Mouse (Mus musculus): ENCODE data around the gene Polr2m. TPM values are rescaled to one million over a fixed set of nuclear protein-coding genes. Genes with fewer than 3 reads are reported as not detected.

Polr2m gene
- 100 to 1,000 TPM; 320 to 321 TPM for total RNA-seq (2021)
- 188 and 224 TPM in 2 replicates for polyA plus RNA-seq (2012; rRNA removed)
- long read RNA-seq, transcript Polr2m-201 (4 exons, 2,200 nt): major isoform, 661 of 709 reads
- long read RNA-seq, transcript Polr2m-202 (4 exons, 2,138 nt): minor isoform, 28 of 709 reads
- long read RNA-seq, partial matches to known transcripts: 3 of 709 reads
- long read RNA-seq, other reads (novel, unspliced or antisense): 16 of 709 reads

DNA sequence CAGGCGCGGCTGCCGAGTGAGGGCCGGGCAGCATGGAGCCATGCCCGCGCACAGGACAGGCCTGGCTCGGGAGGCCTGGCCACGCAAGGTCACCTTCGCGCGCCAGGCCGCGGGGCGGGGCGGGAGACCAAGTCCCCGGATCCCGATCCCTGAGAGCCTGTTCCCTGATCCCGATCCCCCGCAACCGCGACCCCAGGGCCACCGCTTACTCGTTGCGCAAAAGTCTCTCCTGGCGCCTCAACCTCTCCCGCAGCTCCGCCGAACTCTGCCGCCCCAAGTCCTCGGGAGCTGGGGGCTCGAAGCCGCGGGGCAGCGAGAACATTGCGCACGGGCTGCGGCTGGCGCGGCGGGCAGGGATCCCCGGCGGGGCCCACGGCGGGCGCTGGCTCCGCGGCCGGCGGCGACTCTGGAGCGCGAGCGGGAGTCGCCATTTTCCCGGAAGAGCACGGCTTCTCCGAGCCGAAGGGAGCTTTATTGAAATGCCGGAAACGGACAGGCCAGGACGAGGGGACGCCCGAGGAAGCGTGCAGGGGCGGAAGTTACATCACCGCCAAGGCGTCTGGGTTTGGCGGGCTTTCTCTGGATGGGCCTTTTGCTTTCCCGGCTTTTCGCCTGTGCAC is at the start of gene Polr2m:
Gene Polr2m (minus strand): TSS at position 461 of the 620 bp plus-strand sequence.
- H3K36me3 ChIP-seq (ENCODE audit: control insufficient read depth, insufficient read depth, low read length): peaks cover 27% of the 10 kb centered on the region
- under 1% methylated on average over 70 of the region's 70 CpGs for WGBS
- intact Hi-C loops (cut with DNase I): loop anchor here (5.0 to 10.0 kb wide), 2 partner anchors 132 to 789 kb away; partner anchors contain the start of gene Zfp280d
- peak within 1 kb of the TSS; percentile 88 for H3K4me3 ChIP-seq
- peak within 1 kb of the TSS; percentile 94 for H3K27ac ChIP-seq
- H3K9ac ChIP-seq (ENCODE audit: low read depth, low read length): peak within 1 kb of the TSS; percentile 100
- DNase-seq: peak; percentile 96 to 99
- no peaks in the 10 kb centered on the region for H3K27me3 ChIP-seq (ENCODE audit: control insufficient read depth, insufficient read depth, low read length)
- H3K79me2 ChIP-seq (replicated peaks; ENCODE audit: control insufficient read depth, insufficient read depth, low read length): peaks cover 5% of the 10 kb centered on the region; the same call in 1 of the 2 replicates
- TF ChIP-seq CTCF (IDR thresholded peaks at IDR 0.05) (no peak), EP300 (IDR thresholded peaks at IDR 0.05; ENCODE audit: insufficient read depth, low read depth, low read length) (peak; percentile 85), POLR2A (IDR thresholded peaks at IDR 0.05; ENCODE audit: insufficient read depth, low read depth, low read length) (peak; percentile 65)
- H3K4me1 ChIP-seq (ENCODE audit: control insufficient read depth, insufficient read depth, low read length): peaks cover 4% of the 10 kb centered on the region; the same call in 1 of the 2 replicates

- intact Hi-C loops (cut with DNase I): loop anchor here (10.0 kb wide), 1 partner anchor 170 kb away; no protein-coding TSS in a partner anchor
- H3K4me1 ChIP-seq (ENCODE audit: control insufficient read depth, insufficient read depth, low read length): no peaks in the 10 kb centered on the region; the same call in 1 of the 2 replicates
- no peak overlapping the region for H3K9ac ChIP-seq (ENCODE audit: low read depth, low read length)
- no peak for TF ChIP-seq POLR2A (IDR thresholded peaks at IDR 0.05; ENCODE audit: insufficient read depth, low read depth, low read length)
- TF ChIP-seq CTCF (IDR thresholded peaks at IDR 0.05): no peak
- TF ChIP-seq EP300 (IDR thresholded peaks at IDR 0.05; ENCODE audit: insufficient read depth, low read depth, low read length): no peak
- no peaks in the 10 kb centered on the region for H3K27me3 ChIP-seq (ENCODE audit: control insufficient read depth, insufficient read depth, low read length)
- 94% methylated on average over 2 of the region's 2 CpGs for WGBS
- no peak overlapping the region for H3K4me3 ChIP-seq
- H3K36me3 ChIP-seq (ENCODE audit: control insufficient read depth, insufficient read depth, low read length): peaks cover 6% of the 10 kb centered on the region; the same call in 1 of the 2 replicates
- H3K79me2 ChIP-seq (replicated peaks; ENCODE audit: control insufficient read depth, insufficient read depth, low read length): no peaks in the 10 kb centered on the region
- DNase-seq: no peak
- H3K27ac ChIP-seq: no peak overlapping the region
Measured at GRCm38 (mm10) chr9:71535036-71535435, 49.3 kb upstream of the Polr2m start.

GRCm38 (mm10) chr9:71529960-71530359 is 44.2 kb upstream of the Polr2m start:
- TF ChIP-seq EP300 (IDR thresholded peaks at IDR 0.05; ENCODE audit: insufficient read depth, low read depth, low read length) (no peak), CTCF (IDR thresholded peaks at IDR 0.05) (peak; percentile 54)
- Histone ChIP-seq H3K27ac (no peak overlapping the region), H3K36me3 (ENCODE audit: control insufficient read depth, insufficient read depth, low read length) (peaks cover 2% of the 10 kb centered on the region), H3K4me1 (ENCODE audit: control insufficient read depth, insufficient read depth, low read length) (no peaks in the 10 kb centered on the region), H3K4me3 (no peak overlapping the region), H3K27me3 (ENCODE audit: control insufficient read depth, insufficient read depth, low read length) (no peaks in the 10 kb centered on the region), H3K9ac (ENCODE audit: low read depth, low read length) (no peak overlapping the region), H3K79me2 (replicated peaks; ENCODE audit: control insufficient read depth, insufficient read depth, low read length) (no peaks in the 10 kb centered on the region)
- intact Hi-C loops (cut with DNase I): loop anchor here (10.0 kb wide), 1 partner anchor 165 kb away; no protein-coding TSS in a partner anchor
- 83% methylated on average over 2 of the region's 2 CpGs for WGBS
- DNase-seq: no peak

DNA sequence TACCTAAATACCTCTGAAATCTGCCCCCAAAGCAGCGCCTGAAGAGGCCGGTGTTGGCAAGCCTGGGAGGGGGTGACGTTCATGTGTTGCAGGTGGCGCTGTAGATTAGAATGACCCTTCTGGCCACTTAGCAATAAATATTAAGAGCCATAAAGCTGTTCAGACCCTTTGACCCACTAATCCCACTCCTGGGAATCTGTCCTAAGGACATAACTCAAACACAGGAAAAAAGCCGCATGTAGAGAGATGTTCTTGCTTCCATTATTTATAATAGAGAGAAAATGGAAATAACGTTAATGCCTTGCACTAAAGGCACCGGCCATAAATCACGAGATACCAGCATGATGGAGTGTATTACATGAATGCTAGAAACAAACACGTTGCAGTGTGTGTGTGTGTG is 41.7 kb upstream of the Polr2m start:
- Histone ChIP-seq H3K27me3 (ENCODE audit: control insufficient read depth, insufficient read depth, low read length) (no peaks in the 10 kb centered on the region), H3K36me3 (ENCODE audit: control insufficient read depth, insufficient read depth, low read length) (peaks cover 15% of the 10 kb centered on the region), H3K4me3 (no peak overlapping the region), H3K27ac (no peak overlapping the region), H3K9ac (ENCODE audit: low read depth, low read length) (no peak overlapping the region), H3K79me2 (replicated peaks; ENCODE audit: control insufficient read depth, insufficient read depth, low read length) (no peaks in the 10 kb centered on the region), H3K4me1 (ENCODE audit: control insufficient read depth, insufficient read depth, low read length) (peaks cover 1% of the 10 kb centered on the region)
- no peak for DNase-seq
- intact Hi-C loops (cut with DNase I): no loop called here
- 80% methylated on average over 9 of the region's 9 CpGs for WGBS
- TF ChIP-seq POLR2A (IDR thresholded peaks at IDR 0.05; ENCODE audit: insufficient read depth, low read depth, low read length): no peak
- no peak for TF ChIP-seq CTCF (IDR thresholded peaks at IDR 0.05)
- no peak for TF ChIP-seq EP300 (IDR thresholded peaks at IDR 0.05; ENCODE audit: insufficient read depth, low read depth, low read length)

GRCm38 (mm10) chr9:71523901-71524300 is 38.2 kb upstream of the Polr2m start:
- Histone ChIP-seq H3K27ac (peak overlapping the region; percentile 29), H3K4me1 (ENCODE audit: control insufficient read depth, insufficient read depth, low read length) (peaks cover 1% of the 10 kb centered on the region), H3K79me2 (replicated peaks; ENCODE audit: control insufficient read depth, insufficient read depth, low read length) (peaks cover 1% of the 10 kb centered on the region; the same call in 1 of the 2 replicates), H3K9ac (ENCODE audit: low read depth, low read length) (no peak overlapping the region), H3K27me3 (ENCODE audit: control insufficient read depth, insufficient read depth, low read length) (no peaks in the 10 kb centered on the region), H3K36me3 (ENCODE audit: control insufficient read depth, insufficient read depth, low read length) (peaks cover 15% of the 10 kb centered on the region), H3K4me3 (no peak overlapping the region)
- intact Hi-C loops (cut with DNase I): no loop called here
- 79% methylated on average over 4 of the region's 4 CpGs for WGBS
- DNase-seq: peak in 1 of 2 experiments; percentile 29
- TF ChIP-seq EP300 (IDR thresholded peaks at IDR 0.05; ENCODE audit: insufficient read depth, low read depth, low read length) (no peak), CTCF (IDR thresholded peaks at IDR 0.05) (no peak), POLR2A (IDR thresholded peaks at IDR 0.05; ENCODE audit: insufficient read depth, low read depth, low read length) (no peak)

GRCm38 (mm10) chr9:71519836-71520235 is 34.1 kb upstream of the Polr2m start:
- no peaks in the 10 kb centered on the region for H3K27me3 ChIP-seq (ENCODE audit: control insufficient read depth, insufficient read depth, low read length)
- TF ChIP-seq POLR2A (IDR thresholded peaks at IDR 0.05; ENCODE audit: insufficient read depth, low read depth, low read length): no peak
- no peak for TF ChIP-seq CTCF (IDR thresholded peaks at IDR 0.05)
- TF ChIP-seq EP300 (IDR thresholded peaks at IDR 0.05; ENCODE audit: insufficient read depth, low read depth, low read length): no peak
- DNase-seq: no peak
- peaks cover 1% of the 10 kb centered on the region for H3K4me1 ChIP-seq (ENCODE audit: control insufficient read depth, insufficient read depth, low read length)
- WGBS: 46% methylated on average over 3 of the region's 3 CpGs
- H3K79me2 ChIP-seq (replicated peaks; ENCODE audit: control insufficient read depth, insufficient read depth, low read length): peaks cover 1% of the 10 kb centered on the region; the same call in 1 of the 2 replicates
- no peak overlapping the region for H3K9ac ChIP-seq (ENCODE audit: low read depth, low read length)
- no peak overlapping the region for H3K27ac ChIP-seq
- intact Hi-C loops (cut with DNase I): no loop called here
- H3K4me3 ChIP-seq: no peak overlapping the region
- H3K36me3 ChIP-seq (ENCODE audit: control insufficient read depth, insufficient read depth, low read length): peaks cover 14% of the 10 kb centered on the region
